Mouse (Mus musculus) liver, embryonic 14.5 days (tissue): ENCODE results near the gene Prdm16.

Source experiments
- CTCF ChIP-seq: IDR thresholded peaks from 2 replicates; pipeline ENCODE4 v1.5.1; 2016; ENCODE audit warnings: antibody characterized with exemption, low read depth, control low read depth
- EP300 ChIP-seq: IDR thresholded peaks from 2 replicates; pipeline ENCODE4 v1.6.1; 2016; ENCODE audit warnings: antibody characterized with exemption, low read depth

DNA sequence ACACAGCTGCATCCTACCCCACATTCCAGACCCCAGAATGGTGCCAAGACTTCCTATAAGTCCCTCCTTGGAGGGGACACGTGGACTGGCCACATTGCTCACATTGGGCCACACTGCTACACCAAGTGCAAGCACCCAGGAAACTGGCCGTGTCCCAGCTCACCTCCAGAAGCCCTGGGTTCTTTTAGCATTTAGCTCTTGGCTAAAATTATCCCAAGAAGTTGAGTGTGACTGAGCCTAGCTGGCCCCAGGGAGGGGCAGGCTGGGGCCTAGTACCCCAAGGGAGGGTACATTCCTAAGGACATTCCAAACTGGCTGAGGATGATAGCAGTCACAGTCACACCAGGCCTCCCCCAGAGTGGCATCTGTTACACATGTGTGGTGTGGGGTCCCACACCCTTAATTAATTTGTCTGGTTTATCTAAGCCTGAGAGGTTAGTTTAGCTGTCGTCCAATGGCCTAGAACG is 342.9 kb downstream of the Prdm16 start:
- TF ChIP-seq EP300 (no peak), CTCF (no peak)
